Comparison of ENCODE assay signal across 25 mouse cellular contexts in genomic region chr6:101310491-101310890, GRCm38 (mm10).
A peak's percentile ranks its signal among the peaks of the same experiment; 100 is the strongest.
DNase-seq lines count a peak whose midpoint lies in the region; ATAC-seq lines count a peak whose summit lies in the region.
"Had no signal": no experiment of that assay in that cellular context is flagged by ENCODE, and none has a peak within 500 bp of the region (broad histone marks: within the 10 kb centered on the region; RNA-seq: fewer than 3 reads in every experiment).

No protein-coding gene starts in this region.

- no peak overlapping the region for H3K9ac ChIP-seq in embryonic facial prominence, embryonic 15.5 days
- H3K9ac ChIP-seq: forebrain, postnatal 0 days; heart, embryonic 15.5 days; limb, embryonic 13.5 days; liver, embryonic 12.5 days; midbrain, embryonic 12.5 days had no signal

- DNase-seq in frontal cortex, postnatal 25 days (ENCODE audit: low spot score in 2 of 2) = no peak
- peak; percentile 37 for DNase-seq in layer of hippocampus, adult 9-11 months
- no peak for DNase-seq in layer of hippocampus, postnatal 25 days (ENCODE audit: extremely low spot score in 1 of 2, low spot score in 1 of 2)
- DNase-seq in retina, postnatal 1 day = peak; percentile 36
- DNase-seq in retina, embryonic 14.5 days (ENCODE audit: low spot score) = no peak
- DNase-seq in urinary bladder, postnatal 4 days (ENCODE audit: low spot score in 2 of 2) = no peak
- DNase-seq: adrenal gland, postnatal 25 days; cerebellum, adult 9-10 months; forebrain, postnatal 0 days; gastrocnemius, postnatal 36 days; heart, postnatal 36 days; layer of hippocampus, postnatal 36 days; lung, adult 18-20 months; lung, postnatal 10 days; thymus, adult 2 months; thymus, postnatal 4 days had no signal

- peak overlapping the region; percentile 39; the same call in 1 of the 2 replicates for H3K27ac ChIP-seq in embryonic facial prominence, embryonic 15.5 days (replicated peaks)
- H3K27ac ChIP-seq: heart, embryonic 15.5 days; hindbrain, postnatal 0 days; kidney, postnatal 0 days; limb, embryonic 13.5 days; liver, embryonic 12.5 days; midbrain, embryonic 12.5 days had no signal

- peak; percentile 26; the same call in 1 of the 2 replicates for ATAC-seq in frontal cortex, adult (ENCODE audit: low TSS enrichment)
- ATAC-seq in embryonic facial prominence, embryonic 15.5 days (ENCODE audit: insufficient number of reproducible peaks, low FRiP score, low TSS enrichment, low read depth) = no peak
- ATAC-seq: forebrain, postnatal 0 days; hindbrain, postnatal 0 days; intestine, embryonic 16.5 days; liver, embryonic 12.5 days had no signal

- no peak overlapping the region for H3K4me3 ChIP-seq in embryonic facial prominence, embryonic 15.5 days (replicated peaks)
- H3K4me3 ChIP-seq: heart, embryonic 15.5 days; limb, embryonic 13.5 days; liver, embryonic 12.5 days; midbrain, embryonic 12.5 days had no signal

- H3K36me3 ChIP-seq in embryonic facial prominence, embryonic 15.5 days = no peaks in the 10 kb centered on the region
- H3K36me3 ChIP-seq: heart, embryonic 15.5 days; limb, embryonic 13.5 days; liver, embryonic 12.5 days; midbrain, embryonic 12.5 days had no signal

- no peaks in the 10 kb centered on the region for H3K27me3 ChIP-seq in embryonic facial prominence, embryonic 15.5 days
- H3K27me3 ChIP-seq: heart, embryonic 15.5 days; limb, embryonic 13.5 days; liver, embryonic 12.5 days; midbrain, embryonic 12.5 days had no signal

- no peak overlapping the region for H3K4me2 ChIP-seq in embryonic facial prominence, embryonic 15.5 days (replicated peaks)
- H3K4me2 ChIP-seq: heart, embryonic 15.5 days; limb, embryonic 13.5 days; liver, embryonic 12.5 days; midbrain, embryonic 12.5 days had no signal

- H3K4me1 ChIP-seq in embryonic facial prominence, embryonic 15.5 days = peaks cover 58% of the 10 kb centered on the region

- WGBS in embryonic facial prominence, embryonic 15.5 days = 66% methylated on average over 9 of the region's 9 CpGs

- no peaks in the 10 kb centered on the region for H3K9me3 ChIP-seq in embryonic facial prominence, embryonic 15.5 days (replicated peaks)
- H3K9me3 ChIP-seq: heart, embryonic 15.5 days; limb, embryonic 13.5 days; liver, embryonic 12.5 days; midbrain, embryonic 12.5 days had no signal

Comparison
In these comparisons a context has a peak if more than half of its experiments do, and no peak if none do; other contexts are left out.
1. DNase-seq: peak in layer of hippocampus, adult 9-11 months (single experiment) and retina, postnatal 1 day (single experiment); none in frontal cortex, postnatal 25 days (0 of 2), layer of hippocampus, postnatal 25 days (0 of 2), retina, embryonic 14.5 days (single experiment) and urinary bladder, postnatal 4 days (0 of 2).